Mouse (Mus musculus) brain, embryonic 14.5 days (tissue): ENCODE results near the gene Ccdc125. TPM values are rescaled to one million over a fixed set of nuclear protein-coding genes. Genes with fewer than 3 reads are reported as not detected.

ENCODE experiments used
- DNase-seq: peaks from one replicate; pipeline ENCODE4 v3.0.0-alpha.2; 2011; ENCODE audit warnings: low read depth
- CTCF ChIP-seq: fragments of 200-500 bp; IDR thresholded peaks from 2 replicates; pipeline ENCODE4 v1.5.1; 2012; ENCODE audit warnings: inconsistent platforms, mild to moderate bottlenecking, moderate library complexity, borderline replicate concordance; ENCODE audit not compliant: insufficient read depth, insufficient read length; ENCODE audit errors: extremely low read depth
- POLR2A ChIP-seq: fragments of 200-500 bp; IDR thresholded peaks from 2 replicates; pipeline ENCODE4 v1.6.1; 2012; ENCODE audit warnings: mild to moderate bottlenecking, inconsistent platforms, borderline replicate concordance; ENCODE audit not compliant: poor library complexity, insufficient read depth, insufficient read length, severe bottlenecking; ENCODE audit errors: extremely low read depth
- polyA plus RNA-seq: library from polyadenylated mRNA; depleted of rRNA; stranded (reverse); fragments of >200 nt; gene quantifications from 2 replicates; pipeline ENCODE4 v1.2.3, GENCODE M21; 2012

The Ccdc125 gene
- polyA plus RNA-seq, 1 experiment = 1.4 TPM

DNA sequence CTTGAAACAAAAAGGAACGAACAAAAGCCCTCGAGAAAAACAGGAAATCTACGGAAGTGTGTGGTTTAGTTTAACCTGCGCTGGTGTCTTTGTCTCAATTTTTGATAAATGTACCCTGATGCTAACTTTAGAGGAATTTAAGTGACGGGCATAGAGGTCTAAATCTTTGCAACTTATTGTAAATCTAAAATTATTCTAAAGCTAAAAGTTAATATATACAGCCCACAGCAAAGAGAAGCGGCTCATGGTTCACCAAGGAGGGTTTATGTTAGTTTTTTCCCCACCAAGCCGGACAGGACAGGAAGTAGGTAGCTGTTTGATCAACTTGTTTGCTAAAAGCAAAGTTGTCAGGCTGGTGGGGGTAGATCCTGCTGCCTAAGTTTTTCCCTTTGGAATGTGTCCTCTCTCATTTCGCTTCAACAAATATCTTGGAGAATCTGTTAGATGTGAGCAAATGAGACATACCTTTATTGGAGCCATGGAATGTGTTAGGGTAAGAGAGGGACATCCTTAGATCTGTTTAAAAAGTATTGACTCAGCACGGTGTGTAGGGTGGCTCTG, 744 bp downstream of the Ccdc125 start:
- DNase-seq = no peak
- TF ChIP-seq CTCF = no peak

DNA sequence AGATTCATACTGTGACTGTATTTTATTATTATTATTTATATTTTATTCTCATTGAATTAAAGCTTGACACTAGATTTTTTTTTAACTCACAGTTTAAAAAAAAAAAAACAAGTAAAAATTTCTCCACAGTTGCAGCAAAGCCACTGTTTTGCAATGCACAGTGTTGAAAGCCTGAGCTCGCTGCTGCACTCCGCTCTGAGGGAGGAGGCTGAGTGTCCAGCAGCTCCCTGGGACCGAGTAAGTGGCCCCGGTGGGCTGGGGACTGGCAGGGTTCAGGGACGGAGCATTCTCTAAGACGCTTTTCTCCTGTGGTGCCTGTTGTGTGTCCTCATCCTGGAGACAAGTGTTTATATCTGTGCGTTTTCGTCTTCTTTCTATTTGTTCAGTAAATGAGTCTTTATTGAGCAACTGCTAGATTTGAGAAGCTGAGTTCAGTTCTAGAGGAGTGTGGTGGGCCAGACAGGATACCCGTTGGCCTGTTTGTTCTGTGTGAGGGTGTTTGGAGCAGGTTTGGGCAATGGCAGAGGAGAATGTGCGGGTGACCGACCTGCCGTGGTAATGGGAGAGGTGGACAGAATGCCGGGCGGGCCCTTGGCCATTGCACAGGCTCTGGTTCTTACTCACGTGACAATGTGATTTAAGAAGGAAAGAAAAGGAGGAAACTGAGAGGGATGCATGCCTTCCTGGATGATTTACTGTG, 6.6 kb downstream of the Ccdc125 start:
- TF ChIP-seq POLR2A (no peak), CTCF (no peak)
- no peak for DNase-seq

DNA sequence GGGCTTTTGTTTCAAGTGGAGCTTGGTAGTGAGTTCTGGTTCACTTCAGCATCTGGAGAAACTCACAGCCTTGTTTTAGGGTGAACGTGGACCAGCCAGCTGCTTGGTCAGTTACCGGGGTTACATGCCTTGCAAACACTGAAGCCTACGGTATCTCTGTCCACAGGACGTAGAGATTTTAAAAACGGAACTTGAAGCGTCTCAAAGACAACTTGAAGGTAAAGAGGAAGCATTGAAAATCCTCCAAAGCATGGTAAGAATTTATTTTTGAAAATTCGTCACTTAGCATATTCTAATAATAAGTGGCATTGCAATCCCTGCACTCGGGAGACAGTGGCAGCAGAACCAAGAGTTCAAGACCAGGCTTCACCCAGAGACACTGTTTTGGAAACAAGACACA, 12.1 kb downstream of the Ccdc125 start:
- TF ChIP-seq POLR2A = no peak
- DNase-seq = no peak

DNA sequence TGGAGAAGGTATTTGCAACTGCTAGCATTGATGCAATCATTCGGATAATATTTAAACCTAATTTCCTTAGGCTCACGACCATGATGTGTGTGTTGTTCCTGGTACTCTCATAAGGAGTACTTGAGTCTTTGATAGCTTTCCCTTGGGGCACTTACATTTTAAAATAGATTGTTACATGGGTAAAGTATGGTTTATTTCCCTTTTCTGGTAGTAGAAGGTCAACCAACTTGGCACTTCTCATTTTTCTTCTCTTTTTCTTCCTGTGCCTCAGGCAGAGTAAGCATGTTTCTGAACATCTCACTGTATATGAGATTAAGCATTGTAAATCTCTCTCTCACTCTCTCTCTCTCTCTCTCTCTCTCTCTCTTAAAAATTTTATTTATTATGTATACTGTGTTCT, 13.3 kb downstream of the Ccdc125 start:
- TF ChIP-seq CTCF (no peak), POLR2A (no peak)
- no peak for DNase-seq

DNA sequence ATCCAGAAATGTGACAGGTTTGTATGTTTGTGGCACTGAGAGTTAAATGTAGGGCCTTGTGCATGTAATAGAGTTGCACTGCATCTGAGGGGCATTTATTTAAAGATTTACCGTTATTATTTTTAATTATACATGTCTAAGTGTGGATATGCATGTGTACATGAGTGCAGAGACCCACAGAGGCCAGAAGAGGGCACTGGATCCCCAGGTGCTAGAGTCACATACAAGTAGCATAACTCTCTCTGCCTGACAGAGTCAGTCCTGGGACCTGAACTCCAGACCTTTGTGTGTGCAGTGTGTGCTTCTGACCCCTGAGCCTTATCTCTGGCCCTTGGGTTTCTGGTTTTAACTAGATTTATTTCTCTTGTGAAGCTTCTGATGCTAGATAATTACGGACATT, 14.8 kb downstream of the Ccdc125 start:
- TF ChIP-seq CTCF (peak; percentile 25; the same call in 1 of the 2 replicates), POLR2A (no peak)
- peak; percentile 9 for DNase-seq

DNA sequence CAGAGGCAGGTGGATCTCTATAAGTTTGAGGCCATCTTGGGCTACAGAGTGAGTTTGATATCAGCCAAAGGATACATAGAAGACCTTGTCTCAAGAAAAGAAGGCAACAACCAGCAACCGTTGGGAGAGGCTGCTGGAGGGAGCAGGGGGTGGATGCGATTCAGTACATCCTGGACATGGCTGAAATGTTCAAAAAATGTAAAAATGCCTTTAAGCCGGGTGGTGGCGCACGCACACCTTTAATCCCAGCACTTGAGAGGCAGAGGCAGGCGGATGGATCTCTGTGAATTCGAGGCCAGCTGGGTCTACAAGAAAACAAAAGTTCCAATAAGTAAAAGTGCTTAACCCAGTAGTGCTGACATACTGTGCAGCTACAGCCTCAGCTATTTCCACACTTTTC, 18.0 kb downstream of the Ccdc125 start:
- TF ChIP-seq POLR2A = no peak
- no peak for TF ChIP-seq CTCF
- no peak for DNase-seq

DNA sequence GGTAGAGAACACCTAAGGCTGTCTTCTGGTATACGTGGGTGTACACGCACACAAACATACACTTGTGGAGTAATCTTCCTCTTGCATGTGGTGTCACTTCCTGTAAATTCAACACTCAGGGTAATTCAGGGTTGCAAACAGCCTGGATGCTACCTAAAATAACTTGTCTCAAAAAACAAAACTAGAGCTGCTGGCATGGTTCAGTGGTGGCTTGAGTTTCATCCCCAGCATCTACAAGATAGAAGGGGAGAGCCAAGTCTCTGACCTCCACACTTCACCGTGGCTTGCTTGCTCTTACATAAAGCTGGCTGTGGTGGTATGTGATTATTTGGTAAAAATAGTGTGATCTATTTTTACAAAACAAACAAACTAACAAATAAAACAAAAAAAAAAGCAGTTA, 28.0 kb downstream of the Ccdc125 start:
- no peak for TF ChIP-seq CTCF
- no peak for TF ChIP-seq POLR2A
- DNase-seq = no peak

DNA sequence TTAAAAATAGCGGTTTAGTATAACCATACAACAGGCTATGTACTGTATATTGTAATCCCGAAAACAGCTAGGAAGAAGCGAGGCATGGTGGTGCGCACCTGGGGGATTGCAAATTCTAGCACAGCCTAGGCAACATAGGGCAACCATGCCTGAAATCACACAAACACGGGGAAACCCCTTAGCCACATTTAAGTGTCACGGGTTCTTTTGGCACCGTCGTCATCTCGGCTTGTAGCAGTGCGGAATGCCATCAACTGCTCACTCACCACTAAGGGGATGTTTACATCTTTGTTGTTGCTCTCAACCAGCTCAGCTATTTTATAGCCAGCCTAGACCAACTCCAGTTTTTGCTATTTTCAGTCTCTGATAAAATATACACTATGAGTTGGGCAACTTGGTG, 29.3 kb downstream of the Ccdc125 start:
- no peak for DNase-seq
- no peak for TF ChIP-seq CTCF
- TF ChIP-seq POLR2A = no peak

DNA sequence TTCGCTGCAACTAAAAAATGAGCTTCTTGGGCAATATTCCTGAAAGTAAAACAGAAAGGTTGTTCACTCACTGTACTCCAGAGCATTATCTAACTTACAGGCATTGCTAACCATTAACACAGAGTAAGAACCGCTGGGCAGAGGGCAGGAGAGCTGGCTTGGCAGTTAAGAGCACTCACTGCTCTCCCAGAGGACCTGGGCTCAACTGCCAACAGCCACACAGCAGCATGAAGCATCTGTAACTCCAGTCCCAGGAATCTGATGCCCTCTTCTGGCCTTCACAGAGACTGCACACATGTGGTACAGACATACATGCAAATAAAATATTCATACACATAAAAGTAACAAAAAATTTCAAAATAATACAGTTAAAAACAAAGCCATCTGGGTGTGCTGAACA, 34.0 kb downstream of the Ccdc125 start:
- DNase-seq = no peak
- no peak for TF ChIP-seq POLR2A
- peak; percentile 19; the same call in 1 of the 2 replicates for TF ChIP-seq CTCF

DNA sequence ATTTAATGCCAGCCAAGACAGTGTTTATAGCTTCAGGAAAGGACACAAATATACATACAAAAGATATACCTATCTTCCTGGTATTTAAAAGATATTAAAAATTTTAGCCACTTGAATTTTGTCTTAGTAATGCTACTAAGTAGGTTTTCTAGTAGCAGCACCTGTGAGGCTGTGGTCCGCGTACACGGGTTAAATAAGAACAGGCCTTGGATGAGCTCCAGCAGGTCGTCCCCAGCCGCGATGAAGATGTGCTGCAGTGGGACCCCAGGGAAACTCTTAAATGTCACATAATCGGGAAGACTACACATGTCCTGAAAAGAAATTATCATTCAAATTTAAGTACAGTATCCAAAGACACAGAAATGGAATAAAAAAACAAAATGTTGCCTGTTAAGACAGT, 36.7 kb downstream of the Ccdc125 start:
- no peak for TF ChIP-seq POLR2A
- no peak for TF ChIP-seq CTCF

DNA sequence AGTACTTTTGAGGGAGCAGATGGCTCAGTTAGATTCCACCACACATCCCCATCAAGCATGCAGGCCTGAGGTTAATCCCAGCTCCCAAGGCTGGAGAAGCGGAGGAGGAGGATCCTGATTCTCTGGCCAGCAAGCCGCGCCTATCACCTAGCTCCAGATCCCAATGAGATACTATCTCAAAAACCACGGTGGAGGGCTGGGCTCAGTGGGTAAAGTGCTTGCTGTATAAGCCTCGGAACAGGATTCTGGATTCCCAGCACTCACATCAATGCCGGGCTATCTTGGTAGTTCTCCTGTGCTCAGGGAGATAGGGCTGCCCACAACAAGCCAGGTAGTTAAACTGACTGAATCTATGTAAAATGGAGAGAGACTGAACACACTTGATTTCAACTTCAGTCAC, 46.0 kb downstream of the Ccdc125 start:
- TF ChIP-seq POLR2A = no peak
- TF ChIP-seq CTCF = no peak

More for the DNA sequence above, 36.7 kb downstream of the Ccdc125 start:
- DNase-seq = no peak

DNA sequence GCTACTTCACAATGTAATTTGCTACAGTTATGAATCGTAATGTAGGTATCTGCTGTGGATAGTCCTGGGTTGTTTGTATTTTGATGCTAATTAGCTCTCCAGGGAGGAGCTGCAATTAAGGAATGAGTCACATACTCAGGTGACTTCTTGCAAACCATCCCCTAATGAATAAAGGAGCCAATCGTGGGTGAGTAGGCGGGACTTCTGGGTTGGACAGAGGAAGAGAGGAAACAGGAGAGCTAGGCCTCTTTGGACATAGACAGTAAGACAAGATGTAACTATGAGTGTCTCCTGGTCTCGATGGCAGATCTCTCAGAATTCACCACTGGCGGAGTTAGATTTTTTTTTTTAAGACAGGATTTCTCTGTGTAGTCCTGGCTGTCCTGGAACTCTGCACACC, 52.1 kb downstream of the Ccdc125 start:
- no peak for TF ChIP-seq POLR2A
- no peak for TF ChIP-seq CTCF
- no peak for DNase-seq

More for the DNA sequence above, 46.0 kb downstream of the Ccdc125 start:
- DNase-seq = no peak
